Mouse (Mus musculus) lung, embryonic 16.5 days (tissue): ENCODE data around the gene Lmtk3. TPM values are rescaled to one million over a fixed set of nuclear protein-coding genes. Genes with fewer than 3 reads are reported as not detected.

Source experiments
- ATAC-seq: fragments of 200-750 bp; cut with Nextera tagmentation; 2 replicates; pipeline ENCODE4 v1.8.0; 2017; ENCODE audit warnings: low read depth, mild to moderate bottlenecking, moderate library complexity
- H3K27ac ChIP-seq: fragments of 300-500 bp; sonication (generic); 2 replicates; pipeline ENCODE4 v1.5.1; 2014; ENCODE audit warnings: mild to moderate bottlenecking, control low read depth, low read length
- H3K27me3 ChIP-seq: fragments of 300-500 bp; sonication (generic); 2 replicates; pipeline ENCODE4 v1.6.1; 2014; ENCODE audit warnings: low read depth, low read length, mixed read lengths; ENCODE audit not compliant: control insufficient read depth, insufficient read depth
- H3K36me3 ChIP-seq: fragments of 300-500 bp; sonication (generic); 2 replicates; pipeline ENCODE4 v1.6.1; 2014; ENCODE audit warnings: low read length; ENCODE audit not compliant: control insufficient read depth, insufficient read depth
- H3K4me1 ChIP-seq: fragments of 300-500 bp; sonication (generic); replicated peaks from 2 replicates; pipeline ENCODE4 v1.6.1; 2014; ENCODE audit warnings: low read length, mixed read lengths; ENCODE audit not compliant: control insufficient read depth, insufficient read depth
- H3K4me2 ChIP-seq: fragments of 300-500 bp; sonication (generic); 2 replicates; pipeline ENCODE4 v1.6.1; 2014; ENCODE audit warnings: low read depth, low read length, control low read depth
- H3K4me3 ChIP-seq: fragments of 300-500 bp; sonication (generic); 2 replicates; pipeline ENCODE4 v1.5.1; 2014; ENCODE audit warnings: mild to moderate bottlenecking, low read length, control low read depth
- H3K9ac ChIP-seq: fragments of 300-500 bp; sonication (generic); 2 replicates; pipeline ENCODE4 v1.6.1; 2014; ENCODE audit warnings: low read length, control low read depth
- H3K9me3 ChIP-seq: fragments of 300-500 bp; sonication (generic); 2 replicates; pipeline ENCODE4 v1.6.1; 2016; ENCODE audit warnings: low read length; ENCODE audit not compliant: control insufficient read depth
- WGBS: fragments of 180-500 bp; shearing (Covaris S2); extraction: QIAGEN DNeasy Blood & Tissue Kit; methylation state at CpG from one replicate; pipeline ENCODE4 v1.1.7; 2014; 5-methylcytosine and 5-hydroxymethylcytosine counted together
- polyA plus RNA-seq: library from polyadenylated mRNA; unstranded; fragments of >200 nt; fragmentation: Nextera tagmentation; extraction: Ambion mirVana; gene quantifications from 2 replicates; pipeline ENCODE4 v1.2.1, GENCODE M21; 2015

The Lmtk3 gene
- polyA plus RNA-seq, 1 experiment from 2014 or later = 0.72 TPM

DNA sequence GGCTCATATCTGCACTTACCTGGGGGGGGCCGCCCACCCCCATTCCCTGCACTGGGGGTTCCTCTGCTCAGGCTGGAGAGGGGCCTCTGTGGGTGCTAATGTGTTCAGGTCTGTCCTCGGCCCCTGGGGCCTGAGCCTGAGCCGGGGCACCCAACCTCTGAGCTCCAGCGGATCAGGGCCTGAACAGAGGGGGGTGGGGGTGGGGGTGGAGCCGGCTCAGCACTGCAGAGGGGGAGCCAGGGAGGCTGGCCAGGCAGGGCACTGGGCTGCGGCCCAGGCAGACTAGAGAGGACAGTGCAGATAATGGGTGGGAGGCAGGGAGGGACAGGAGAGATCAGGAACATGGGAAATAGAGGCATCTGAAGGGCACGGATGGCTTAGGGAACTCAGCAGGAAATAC, 41.1 kb downstream of the Lmtk3 start, which contains the start of gene Kcnj14:
TSS of gene Kcnj14 (minus strand) at position 185 of the 400 bp plus-strand sequence.
- Histone ChIP-seq H3K4me1 (peaks cover 2% of the 10 kb centered on the region), H3K27me3 (no peaks in the 10 kb centered on the region), H3K4me3 (no peak within 1 kb of the TSS), H3K27ac (no peak within 1 kb of the TSS), H3K9ac (no peak within 1 kb of the TSS), H3K36me3 (peaks cover 29% of the 10 kb centered on the region), H3K9me3 (no peaks in the 10 kb centered on the region), H3K4me2 (no peak within 1 kb of the TSS)
- ATAC-seq = no peak
- 56% methylated on average over 7 of the region's 7 CpGs for WGBS

- Histone ChIP-seq H3K9ac (no peak overlapping the region), H3K4me2 (no peak overlapping the region), H3K4me3 (no peak overlapping the region), H3K27ac (no peak overlapping the region), H3K27me3 (peaks cover 5% of the 10 kb centered on the region), H3K36me3 (peaks cover 29% of the 10 kb centered on the region), H3K4me1 (peaks cover 10% of the 10 kb centered on the region), H3K9me3 (no peaks in the 10 kb centered on the region)
- no peak for ATAC-seq
- WGBS = 83% methylated on average over 7 of the region's 7 CpGs
Measured at GRCm38 (mm10) chr7:45826631-45827030, 43.1 kb downstream of the Lmtk3 start.

GRCm38 (mm10) chr7:45830427-45831127, 47.0 kb downstream of the Lmtk3 start, which contains the start of gene Grwd1:
TSS of gene Grwd1 (minus strand) at chr7:45830944.
- peaks cover 44% of the 10 kb centered on the region for H3K27me3 ChIP-seq
- H3K36me3 ChIP-seq = peaks cover 23% of the 10 kb centered on the region
- 0% methylated on average over 35 of the region's 35 CpGs for WGBS
- peak; percentile 81 for ATAC-seq
- peak within 1 kb of the TSS; percentile 82 for H3K27ac ChIP-seq
- H3K4me3 ChIP-seq = peak within 1 kb of the TSS; percentile 95
- H3K4me1 ChIP-seq = peaks cover 23% of the 10 kb centered on the region
- H3K4me2 ChIP-seq = peak within 1 kb of the TSS; percentile 79
- H3K9ac ChIP-seq = peak within 1 kb of the TSS; percentile 80
- no peaks in the 10 kb centered on the region for H3K9me3 ChIP-seq

GRCm38 (mm10) chr7:45831128-45831525, 47.6 kb downstream of the Lmtk3 start:
- peak overlapping the region; percentile 95 for H3K4me3 ChIP-seq
- H3K36me3 ChIP-seq = peaks cover 18% of the 10 kb centered on the region
- no peak for ATAC-seq
- H3K27me3 ChIP-seq = peaks cover 44% of the 10 kb centered on the region
- H3K9ac ChIP-seq = peak overlapping the region; percentile 80
- H3K27ac ChIP-seq = no peak overlapping the region
- H3K4me1 ChIP-seq = peaks cover 23% of the 10 kb centered on the region
- peak overlapping the region; percentile 79 for H3K4me2 ChIP-seq
- 18% methylated on average over 5 of the region's 5 CpGs for WGBS
- no peaks in the 10 kb centered on the region for H3K9me3 ChIP-seq

- 8% methylated on average over 30 of the region's 30 CpGs for WGBS
- Histone ChIP-seq H3K9me3 (no peaks in the 10 kb centered on the region), H3K27me3 (peaks cover 44% of the 10 kb centered on the region), H3K4me1 (peaks cover 23% of the 10 kb centered on the region), H3K36me3 (peaks cover 8% of the 10 kb centered on the region), H3K4me2 (peak overlapping the region; percentile 70), H3K27ac (no peak overlapping the region), H3K9ac (peak overlapping the region; percentile 62), H3K4me3 (peak overlapping the region; percentile 52)
- no peak for ATAC-seq
Measured at GRCm38 (mm10) chr7:45832428-45832827, 48.9 kb downstream of the Lmtk3 start.

- H3K27ac ChIP-seq = no peak overlapping the region
- no peaks in the 10 kb centered on the region for H3K9me3 ChIP-seq
- H3K4me1 ChIP-seq = peaks cover 23% of the 10 kb centered on the region
- peaks cover 3% of the 10 kb centered on the region for H3K36me3 ChIP-seq
- H3K27me3 ChIP-seq = peaks cover 44% of the 10 kb centered on the region
- WGBS = under 1% methylated on average over 58 of the region's 86 CpGs
- peak overlapping the region; percentile 70 for H3K4me2 ChIP-seq
- ATAC-seq = peak; percentile 28; the same call in 1 of the 2 replicates
- peak overlapping the region; percentile 52 for H3K4me3 ChIP-seq
- H3K9ac ChIP-seq = peak overlapping the region; percentile 62
Measured at GRCm38 (mm10) chr7:45833148-45833790, 49.7 kb downstream of the Lmtk3 start.

DNA sequence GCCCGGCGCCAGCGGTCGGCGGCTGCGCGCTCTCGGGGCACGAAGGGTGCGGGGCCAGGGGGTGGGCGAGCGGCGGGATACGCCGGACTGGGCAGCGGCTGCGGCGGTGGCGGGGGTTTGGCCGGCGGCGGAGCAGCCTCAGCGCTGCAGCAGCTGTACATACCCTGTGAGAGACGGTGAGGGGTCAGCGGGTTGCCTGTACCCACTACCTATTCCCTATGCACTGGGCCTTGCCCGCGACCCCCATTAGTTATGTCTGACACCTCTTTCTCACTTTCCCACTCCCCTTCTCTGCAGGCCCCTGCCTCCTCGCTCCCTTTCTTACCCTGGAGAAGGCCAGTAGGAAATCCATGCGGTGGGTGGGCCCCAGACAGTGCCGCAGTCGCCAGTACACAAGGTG, 50.4 kb downstream of the Lmtk3 start:
- Histone ChIP-seq H3K27ac (no peak overlapping the region), H3K9me3 (no peaks in the 10 kb centered on the region), H3K27me3 (peaks cover 44% of the 10 kb centered on the region), H3K9ac (peak overlapping the region; percentile 62), H3K4me3 (peak overlapping the region; percentile 52), H3K36me3 (no peaks in the 10 kb centered on the region), H3K4me2 (peak overlapping the region; percentile 70), H3K4me1 (peaks cover 23% of the 10 kb centered on the region)
- no peak for ATAC-seq
- 2% methylated on average over 29 of the region's 31 CpGs for WGBS

- no peak for ATAC-seq
- no peaks in the 10 kb centered on the region for H3K36me3 ChIP-seq
- no peak overlapping the region for H3K4me2 ChIP-seq
- WGBS = 77% methylated on average over 10 of the region's 10 CpGs
- H3K27ac ChIP-seq = no peak overlapping the region
- no peaks in the 10 kb centered on the region for H3K9me3 ChIP-seq
- no peak overlapping the region for H3K9ac ChIP-seq
- no peak overlapping the region for H3K4me3 ChIP-seq
- no peaks in the 10 kb centered on the region for H3K4me1 ChIP-seq
- H3K27me3 ChIP-seq = no peaks in the 10 kb centered on the region; the same call in 1 of the 2 replicates
Measured at GRCm38 (mm10) chr7:45842950-45843744, 59.6 kb downstream of the Lmtk3 start.
